21 mouse cellular contexts compared by ENCODE assay signal in genomic region chr1:35709214-35709613, GRCm38 (mm10).
A peak's percentile ranks its signal among the peaks of the same experiment; 100 is the strongest.
DNase-seq lines count a peak whose midpoint lies in the region; ATAC-seq lines count a peak whose summit lies in the region.
"Had no signal": no experiment of that assay in that cellular context is flagged by ENCODE, and none has a peak within 500 bp of the region (broad histone marks: within the 10 kb centered on the region; RNA-seq: fewer than 3 reads in every experiment).

No protein-coding gene starts in this region.

- H3K9me3 ChIP-seq in heart, embryonic 11.5 days (replicated peaks; ENCODE audit: control insufficient read depth, low read length), result no peaks in the 10 kb centered on the region
- H3K9me3 ChIP-seq in hindbrain, embryonic 14.5 days (ENCODE audit: control insufficient read depth, low read length), result no peaks in the 10 kb centered on the region
- H3K9me3 ChIP-seq: embryonic facial prominence, embryonic 13.5 days; hindbrain, embryonic 12.5 days had no signal

- DNase-seq in heart, adult 11 months, result peak; percentile 45
- DNase-seq in thymus, postnatal 25 days, result peak; percentile 15
- no peak for DNase-seq in thymus, adult 18-20 months
- peak; percentile 9 for DNase-seq in induced T-regulatory cell, adult 2 months (ENCODE audit: low read depth)
- no peak for DNase-seq in kidney, postnatal 25 days
- no peak for DNase-seq in hindbrain, embryonic 14.5 days (ENCODE audit: low spot score)
- DNase-seq: adrenal gland, adult 2 months; adrenal gland, postnatal 25 days; cerebellum, adult 18-20 months; cerebellum, adult 9-11 months; cerebellum, postnatal 36 days; gastrocnemius, adult 2 months; gastrocnemius, postnatal 25 days; heart, postnatal 10 days; heart, postnatal 4 days had no signal

- H3K9ac ChIP-seq in heart, embryonic 11.5 days (ENCODE audit: low read depth, low read length), result no peak overlapping the region
- no peak overlapping the region for H3K9ac ChIP-seq in hindbrain, embryonic 14.5 days
- H3K9ac ChIP-seq: embryonic facial prominence, embryonic 13.5 days; hindbrain, embryonic 12.5 days had no signal

- H3K4me2 ChIP-seq in heart, embryonic 11.5 days, result no peak overlapping the region
- no peak overlapping the region for H3K4me2 ChIP-seq in hindbrain, embryonic 14.5 days (replicated peaks)
- H3K4me2 ChIP-seq: embryonic facial prominence, embryonic 13.5 days; hindbrain, embryonic 12.5 days had no signal

- H3K4me3 ChIP-seq in heart, embryonic 11.5 days (ENCODE audit: low read depth, low read length), result no peak overlapping the region
- no peak overlapping the region for H3K4me3 ChIP-seq in hindbrain, embryonic 14.5 days (replicated peaks; ENCODE audit: low read length)
- H3K4me3 ChIP-seq: embryonic facial prominence, embryonic 13.5 days; gastrocnemius, adult 2 months; hindbrain, embryonic 12.5 days had no signal

- H3K27ac ChIP-seq in heart, embryonic 11.5 days (ENCODE audit: low read depth, low read length), result no peak overlapping the region
- H3K27ac ChIP-seq in hindbrain, embryonic 14.5 days, result no peak overlapping the region
- H3K27ac ChIP-seq: embryonic facial prominence, embryonic 13.5 days; gastrocnemius, adult 2 months; hindbrain, embryonic 12.5 days; hindbrain, postnatal 0 days had no signal

- no peaks in the 10 kb centered on the region for H3K4me1 ChIP-seq in heart, embryonic 11.5 days (ENCODE audit: control insufficient read depth, insufficient read depth, low read length)
- H3K4me1 ChIP-seq in hindbrain, embryonic 14.5 days (replicated peaks; ENCODE audit: control insufficient read depth, insufficient read depth, low read length), result no peaks in the 10 kb centered on the region
- H3K4me1 ChIP-seq: hindbrain, embryonic 12.5 days had no signal

- ATAC-seq in heart, embryonic 11.5 days (replicated peaks; ENCODE audit: insufficient number of reproducible peaks, low FRiP score, low TSS enrichment), result no peak
- no peak for ATAC-seq in hindbrain, embryonic 14.5 days (ENCODE audit: low FRiP score)
- ATAC-seq: forebrain, embryonic 14.5 days; hindbrain, postnatal 0 days had no signal

- H3K27me3 ChIP-seq in heart, embryonic 11.5 days (ENCODE audit: control insufficient read depth, insufficient read depth, low read length), result no peaks in the 10 kb centered on the region
- no peaks in the 10 kb centered on the region for H3K27me3 ChIP-seq in hindbrain, embryonic 14.5 days (ENCODE audit: control insufficient read depth, insufficient read depth, low read length)
- H3K27me3 ChIP-seq: embryonic facial prominence, embryonic 13.5 days; hindbrain, embryonic 12.5 days had no signal

- no peaks in the 10 kb centered on the region for H3K36me3 ChIP-seq in heart, embryonic 11.5 days (ENCODE audit: control insufficient read depth, insufficient read depth, low read length)
- H3K36me3 ChIP-seq in hindbrain, embryonic 14.5 days (replicated peaks; ENCODE audit: control insufficient read depth, insufficient read depth), result no peaks in the 10 kb centered on the region
- H3K36me3 ChIP-seq: embryonic facial prominence, embryonic 13.5 days; G1E; hindbrain, embryonic 12.5 days had no signal

Comparison
In these comparisons a context has a peak if more than half of its experiments do, and no peak if none do; other contexts are left out.
1. DNase-seq: peak in heart, adult 11 months (single experiment), thymus, postnatal 25 days (single experiment) and induced T-regulatory cell, adult 2 months (single experiment); none in thymus, adult 18-20 months (0 of 2), kidney, postnatal 25 days (0 of 2) and hindbrain, embryonic 14.5 days (single experiment).